Mouse (Mus musculus): ENCODE results near the gene Gad2.
"Not testable (repeated sequence)": the region's sequence is repeated elsewhere in the genome, so short reads cannot be mapped to it uniquely, and the experiment has no call there.

GRCm38 (mm10) chr2:22588170-22588541 lies 33.8 kb upstream of the Gad2 start:
- TF ChIP-seq CTCF, EP300 (IDR thresholded peaks at IDR 0.05; ENCODE audit: low read depth): not testable (repeated sequence)

Data from liver, embryonic 14.5 days (tissue).